Mouse (Mus musculus): ENCODE data around the gene BC048507. TPM values are rescaled to one million over a fixed set of nuclear protein-coding genes. Genes with fewer than 3 reads are reported as not detected.
"Not testable (repeated sequence)": the region's sequence is repeated elsewhere in the genome, so short reads cannot be mapped to it uniquely, and the experiment has no call there.

Gene BC048507
- polyA plus RNA-seq, 1 experiment from 2014 or later, result not detected

DNA sequence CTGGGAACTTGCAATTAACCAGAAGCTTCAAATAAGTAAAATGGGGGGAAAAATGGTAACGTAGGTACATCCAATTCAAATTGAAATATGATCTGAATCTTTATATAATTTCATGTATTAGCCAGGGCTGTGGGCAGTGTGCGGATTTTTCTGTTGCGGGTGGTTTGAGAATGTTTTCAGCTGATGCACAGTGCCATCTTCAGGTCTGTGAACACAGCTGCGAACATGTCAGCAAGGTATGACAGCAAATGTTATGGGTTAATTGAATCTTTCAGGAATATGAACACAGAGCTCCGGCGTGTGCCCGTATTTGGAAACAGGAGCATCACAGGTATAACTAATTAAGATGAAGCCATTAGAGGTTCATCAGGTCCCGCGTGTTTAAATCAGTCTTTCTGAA lies 618 bp upstream of the BC048507 start:
- H3K4me1 ChIP-seq (replicated peaks), result no peaks in the 10 kb centered on the region
- no peak overlapping the region for H3K27ac ChIP-seq
- H3K9me3 ChIP-seq, result no peaks in the 10 kb centered on the region
- no peak overlapping the region for H3K4me2 ChIP-seq (replicated peaks)
- 79% methylated on average over 9 of the region's 9 CpGs for WGBS
- H3K36me3 ChIP-seq, result no peaks in the 10 kb centered on the region
- H3K9ac ChIP-seq, result no peak overlapping the region
- no peaks in the 10 kb centered on the region for H3K27me3 ChIP-seq (replicated peaks)
- H3K4me3 ChIP-seq (replicated peaks), result no peak overlapping the region
- ATAC-seq, result no peak

DNA sequence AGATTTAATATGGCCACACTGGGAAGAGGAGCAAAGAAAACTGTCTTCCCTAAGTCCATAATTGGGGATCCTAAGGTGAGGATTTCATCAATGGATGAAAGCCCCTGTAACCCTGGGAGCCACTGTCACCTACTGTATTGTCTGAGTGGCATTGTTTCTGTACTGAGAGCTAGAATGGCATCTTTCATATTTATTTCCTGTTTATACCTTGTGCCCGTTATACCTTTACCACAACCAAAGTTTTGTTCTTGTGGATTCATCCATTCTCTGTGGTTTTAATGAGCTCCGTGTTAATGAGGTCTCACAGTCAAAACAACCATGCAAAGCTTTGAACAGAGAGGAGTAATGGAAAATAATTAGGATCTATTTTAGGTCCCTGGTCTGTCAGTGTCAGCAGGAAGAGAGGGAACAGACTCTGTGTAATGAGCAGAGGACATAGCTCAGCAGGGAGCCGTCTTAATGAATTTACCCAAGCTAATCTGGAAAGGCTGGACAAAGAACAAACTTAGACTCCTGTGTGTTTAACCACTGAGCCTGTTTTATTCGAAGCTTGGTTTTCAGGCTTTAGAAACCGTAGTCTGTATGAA lies 1.7 kb downstream of the BC048507 start:
- WGBS, result 62% methylated on average over 5 of the region's 5 CpGs
- H3K9ac ChIP-seq, result no peak overlapping the region
- no peaks in the 10 kb centered on the region for H3K36me3 ChIP-seq
- H3K9me3 ChIP-seq, result no peaks in the 10 kb centered on the region
- no peak overlapping the region for H3K4me2 ChIP-seq (replicated peaks)
- H3K27ac ChIP-seq, result no peak overlapping the region
- H3K4me3 ChIP-seq (replicated peaks), result no peak overlapping the region
- H3K4me1 ChIP-seq (replicated peaks), result no peaks in the 10 kb centered on the region
- H3K27me3 ChIP-seq (replicated peaks), result no peaks in the 10 kb centered on the region
- no peak for ATAC-seq

DNA sequence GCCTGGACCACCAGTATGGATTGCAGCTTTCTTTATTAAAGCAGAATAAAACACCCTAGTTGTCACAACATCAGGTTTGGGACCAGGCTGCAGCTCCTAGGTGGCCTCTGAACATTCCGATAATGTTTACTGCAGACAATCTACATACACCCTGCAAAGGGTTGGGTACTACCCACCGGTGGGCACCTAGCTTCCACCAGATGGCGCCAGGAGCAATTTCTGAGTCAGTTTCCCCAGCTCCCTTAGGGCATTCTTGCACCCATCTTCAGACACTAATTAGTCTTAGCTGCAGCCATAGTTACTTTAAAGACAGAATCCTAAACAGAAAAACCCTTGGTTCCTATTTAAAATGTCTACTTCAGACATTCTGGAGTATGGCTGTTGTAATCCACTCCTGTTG lies 4.8 kb downstream of the BC048507 start:
- no peaks in the 10 kb centered on the region for H3K36me3 ChIP-seq
- H3K4me3 ChIP-seq (replicated peaks), result no peak overlapping the region
- ATAC-seq, result no peak
- no peaks in the 10 kb centered on the region for H3K4me1 ChIP-seq (replicated peaks)
- H3K27ac ChIP-seq, result no peak overlapping the region
- 30% methylated on average over 3 of the region's 3 CpGs for WGBS
- no peaks in the 10 kb centered on the region for H3K27me3 ChIP-seq (replicated peaks)
- H3K4me2 ChIP-seq (replicated peaks), result no peak overlapping the region
- H3K9ac ChIP-seq, result no peak overlapping the region
- no peaks in the 10 kb centered on the region for H3K9me3 ChIP-seq

DNA sequence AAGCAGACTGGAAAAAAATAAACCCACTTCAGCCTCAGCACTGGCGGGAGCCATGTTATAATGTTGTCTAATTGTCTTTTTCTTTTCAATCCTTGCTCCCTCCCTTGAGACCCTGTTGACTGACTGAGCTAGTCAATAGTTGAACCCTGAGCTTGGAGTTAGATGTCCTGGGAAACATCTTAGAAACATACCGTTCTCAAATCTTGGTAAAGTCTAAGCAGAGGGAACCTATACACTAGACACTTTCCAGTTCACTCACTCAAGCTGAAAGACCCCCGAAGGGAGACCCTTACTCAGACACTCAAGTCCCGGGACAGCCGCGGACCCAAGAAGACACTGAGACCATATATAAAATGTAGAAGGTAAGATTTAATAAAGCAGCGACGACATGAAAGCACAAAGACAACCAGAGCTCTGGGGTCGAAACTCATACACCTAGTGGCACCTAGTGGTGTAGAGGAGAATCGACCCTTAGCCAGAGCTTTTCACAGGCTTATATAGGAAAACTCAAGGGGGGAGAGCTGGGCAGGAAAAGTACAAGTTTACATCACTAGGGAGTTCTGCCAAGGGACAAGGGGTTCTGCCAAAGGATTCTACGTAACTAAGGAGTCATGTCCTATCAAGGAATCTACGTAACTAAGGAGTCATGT lies 13.0 kb downstream of the BC048507 start:
- H3K27ac ChIP-seq; H3K4me1 ChIP-seq (replicated peaks); H3K27me3 ChIP-seq (replicated peaks); H3K4me2 ChIP-seq (replicated peaks); H3K9ac ChIP-seq; H3K9me3 ChIP-seq; ATAC-seq; H3K4me3 ChIP-seq (replicated peaks); H3K36me3 ChIP-seq: not testable (repeated sequence)
- 29% methylated on average over 8 of the region's 12 CpGs for WGBS

DNA sequence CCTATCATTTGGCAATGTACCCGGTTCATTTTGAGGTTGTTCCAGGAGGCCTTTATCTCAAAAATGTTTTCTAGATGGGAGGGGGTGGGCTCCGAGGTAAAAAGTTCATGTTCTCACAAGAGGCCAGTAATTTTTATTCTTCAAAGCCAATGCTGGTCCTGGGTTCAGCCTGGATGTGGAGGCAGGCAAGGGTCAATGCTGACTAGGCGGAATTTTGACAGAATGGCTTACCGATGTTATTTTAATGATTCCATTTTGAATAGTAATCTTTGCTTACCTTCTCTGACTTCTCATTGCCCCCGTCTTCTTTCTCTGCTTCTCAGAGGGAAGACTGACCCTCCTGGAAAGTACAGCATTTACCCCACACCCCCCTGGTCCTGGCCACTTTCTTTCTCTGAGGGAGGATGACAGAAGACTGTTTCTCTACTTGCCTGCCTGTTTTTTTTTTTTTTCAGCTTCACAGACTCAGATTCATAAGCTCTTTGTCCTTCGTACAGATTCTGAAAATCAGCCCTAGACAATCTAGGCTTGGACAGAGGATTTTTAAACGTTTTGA lies 13.7 kb downstream of the BC048507 start:
- 60% methylated on average over 7 of the region's 7 CpGs for WGBS
- H3K4me3 ChIP-seq (replicated peaks), result no peak overlapping the region
- H3K4me1 ChIP-seq (replicated peaks), result no peaks in the 10 kb centered on the region
- no peaks in the 10 kb centered on the region for H3K27me3 ChIP-seq (replicated peaks)
- H3K9me3 ChIP-seq, result no peaks in the 10 kb centered on the region
- no peaks in the 10 kb centered on the region for H3K36me3 ChIP-seq
- no peak overlapping the region for H3K9ac ChIP-seq
- ATAC-seq, result no peak
- H3K4me2 ChIP-seq (replicated peaks), result no peak overlapping the region
- H3K27ac ChIP-seq, result no peak overlapping the region

DNA sequence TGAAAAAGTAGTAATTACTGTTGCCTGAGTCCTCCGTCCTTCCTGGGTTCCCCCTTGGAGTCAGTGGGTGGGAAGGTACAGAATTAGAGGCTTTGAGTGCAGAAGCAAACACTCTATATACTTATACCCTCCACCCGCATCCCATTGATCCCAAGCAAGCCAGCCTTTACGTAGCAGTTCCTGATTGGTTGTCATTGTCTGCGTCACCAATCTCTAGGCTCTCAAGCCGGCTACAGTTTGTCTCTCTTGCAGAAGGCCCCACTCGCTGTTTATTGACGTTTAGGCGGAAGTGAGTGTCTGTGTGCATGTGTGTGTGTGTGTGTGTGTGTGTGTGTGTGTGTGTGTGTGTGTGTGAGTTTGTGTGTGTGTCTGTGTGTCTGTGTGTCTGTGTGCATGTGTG lies 20.8 kb downstream of the BC048507 start:
- no peaks in the 10 kb centered on the region for H3K4me1 ChIP-seq (replicated peaks)
- no peaks in the 10 kb centered on the region for H3K36me3 ChIP-seq
- no peak for ATAC-seq
- H3K4me3 ChIP-seq (replicated peaks), result no peak overlapping the region
- no peak overlapping the region for H3K27ac ChIP-seq
- H3K27me3 ChIP-seq (replicated peaks), result no peaks in the 10 kb centered on the region
- H3K9me3 ChIP-seq, result no peaks in the 10 kb centered on the region
- no peak overlapping the region for H3K9ac ChIP-seq
- 92% methylated on average over 8 of the region's 8 CpGs for WGBS
- no peak overlapping the region for H3K4me2 ChIP-seq (replicated peaks)

DNA sequence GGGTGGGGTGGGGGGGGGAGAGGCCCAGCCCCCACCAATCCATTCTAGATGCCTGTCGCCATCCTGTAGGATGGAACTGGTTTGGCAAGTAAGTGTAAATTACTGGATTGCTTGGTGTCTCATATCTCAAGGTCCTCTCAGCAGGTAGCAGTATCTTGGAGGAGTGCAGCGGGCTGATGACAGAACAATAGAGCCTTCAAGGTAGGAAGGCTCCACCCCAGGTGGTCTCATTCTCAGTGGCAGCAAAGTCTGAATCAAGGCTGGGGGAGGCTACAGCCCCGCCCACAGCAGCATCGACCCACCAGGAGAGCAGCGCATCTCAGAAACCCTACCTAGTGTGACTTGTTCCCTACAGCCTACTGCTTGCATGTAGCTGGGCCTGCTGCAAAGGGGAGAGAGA lies 46.6 kb downstream of the BC048507 start:
- Histone ChIP-seq H3K9ac (no peak overlapping the region), H3K36me3 (no peaks in the 10 kb centered on the region), H3K27ac (no peak overlapping the region), H3K4me1 (replicated peaks) (no peaks in the 10 kb centered on the region), H3K9me3 (peaks cover 11% of the 10 kb centered on the region; the same call in 1 of the 2 replicates), H3K4me2 (replicated peaks) (no peak overlapping the region), H3K27me3 (replicated peaks) (no peaks in the 10 kb centered on the region), H3K4me3 (replicated peaks) (no peak overlapping the region)
- 27% methylated on average over 5 of the region's 5 CpGs for WGBS
- no peak for ATAC-seq

Other genes with a start within 250 kb of the BC048507 start
- not detected in 2 replicates for gene Gm49345, start 225.6 kb upstream of the BC048507 start, polyA plus RNA-seq (2015; fragmentation: Nextera tagmentation; extraction: Ambion mirVana)
- gene Zfp729a, start 225.5 kb upstream of the BC048507 start, polyA plus RNA-seq (2015; fragmentation: Nextera tagmentation; extraction: Ambion mirVana), result 2.6 TPM in 2 replicates
- gene Zfp738, start 176.3 kb upstream of the BC048507 start, polyA plus RNA-seq (2015; fragmentation: Nextera tagmentation; extraction: Ambion mirVana), result 9.3 and 10.1 TPM in 2 replicates
- gene Zfp65, start 134.2 kb upstream of the BC048507 start, polyA plus RNA-seq (2015; fragmentation: Nextera tagmentation; extraction: Ambion mirVana), result 4.7 and 4.9 TPM in 2 replicates
- gene Zfp85, start 108.1 kb upstream of the BC048507 start, polyA plus RNA-seq (2015; fragmentation: Nextera tagmentation; extraction: Ambion mirVana), result 3.4 and 4.0 TPM in 2 replicates
- gene Zfp493, start 83.6 kb upstream of the BC048507 start, polyA plus RNA-seq (2015; fragmentation: Nextera tagmentation; extraction: Ambion mirVana), result 2.1 and 2.5 TPM in 2 replicates
- 5.6 and 6.2 TPM in 2 replicates for gene Zfp273, start 49.6 kb upstream of the BC048507 start, polyA plus RNA-seq (2015; fragmentation: Nextera tagmentation; extraction: Ambion mirVana)
- gene Gm10037, start 32.2 kb upstream of the BC048507 start, polyA plus RNA-seq (2015; fragmentation: Nextera tagmentation; extraction: Ambion mirVana), result 2.1 and 2.2 TPM in 2 replicates